Mouse (Mus musculus): ENCODE measurements around the gene Sag.

DNA sequence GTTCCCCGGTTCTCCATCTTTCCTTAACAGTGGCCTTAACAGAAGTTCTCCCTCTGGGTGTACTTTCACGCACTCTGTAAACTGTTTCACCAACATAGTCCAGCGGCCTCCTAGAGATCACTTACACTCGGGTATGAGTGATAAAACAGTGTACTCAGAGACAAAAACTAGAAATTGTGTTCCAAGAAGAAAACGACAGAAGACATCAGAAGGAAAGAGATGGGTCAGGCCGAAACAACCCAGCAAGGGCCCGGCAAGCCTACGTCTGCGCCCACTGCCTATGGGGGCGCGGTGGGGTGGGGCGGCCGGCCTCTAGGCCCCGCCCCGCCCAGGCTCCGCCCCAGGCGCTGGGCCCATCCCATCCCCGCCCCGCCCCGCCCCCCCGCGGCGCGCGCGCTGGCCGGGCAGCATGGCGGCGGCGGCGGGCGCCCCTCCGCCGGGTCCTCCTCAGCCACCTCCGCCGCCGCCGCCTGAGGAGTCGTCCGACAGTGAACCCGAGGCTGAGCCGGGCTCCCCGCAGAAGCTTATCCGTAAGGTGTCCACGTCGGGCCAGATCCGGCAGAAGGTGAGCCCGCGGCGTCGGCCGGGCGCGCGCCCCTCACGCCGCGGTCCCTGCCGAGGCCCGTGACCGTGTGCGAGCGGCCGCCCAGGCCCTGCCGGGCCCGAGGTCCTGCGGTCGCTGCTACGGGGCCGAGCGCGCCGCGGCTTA lies 49.6 kb downstream of the Sag start, which contains the start of gene Dgkd:
- no peak for TF ChIP-seq CTCF (IDR thresholded peaks at IDR 0.05; ENCODE audit: borderline replicate concordance, control insufficient read depth, extremely low read depth, insufficient read depth, low read length, poor library complexity)
- peak; percentile 93 for TF ChIP-seq POLR2A (IDR thresholded peaks at IDR 0.05; ENCODE audit: control insufficient read depth, extremely low read depth, insufficient read depth, low read length, poor library complexity)
